Mouse (Mus musculus) neural tube, embryonic 14.5 days (tissue): ENCODE results near the gene Pcyox1. TPM values are rescaled to one million over a fixed set of nuclear protein-coding genes. Genes with fewer than 3 reads are reported as not detected.
A peak's percentile ranks its signal among the peaks of the same experiment; 100 is the strongest.

Experiments used
- ATAC-seq: fragments of 200-750 bp; cut with Nextera tagmentation; 2 replicates; pipeline ENCODE4 v1.8.0; 2017; ENCODE audit warnings: low read depth, mild to moderate bottlenecking, moderate TSS enrichment, moderate library complexity
- H3K27ac ChIP-seq: fragments of 300-500 bp; sonication (generic); 2 replicates; pipeline ENCODE4 v1.5.1; 2014; ENCODE audit warnings: low read depth, mild to moderate bottlenecking, control low read depth, low read length, moderate library complexity, mixed read lengths
- H3K27me3 ChIP-seq: fragments of 300-500 bp; sonication (generic); 2 replicates; pipeline ENCODE4 v1.6.1; 2014; ENCODE audit warnings: low read length; ENCODE audit not compliant: control insufficient read depth, insufficient read depth
- H3K36me3 ChIP-seq: fragments of 300-500 bp; sonication (generic); 2 replicates; pipeline ENCODE4 v1.6.1; 2014; ENCODE audit warnings: low read length, mixed read lengths; ENCODE audit not compliant: control insufficient read depth, insufficient read depth
- H3K4me1 ChIP-seq: fragments of 300-500 bp; sonication (generic); 2 replicates; pipeline ENCODE4 v1.6.1; 2014; ENCODE audit warnings: low read length; ENCODE audit not compliant: control insufficient read depth, insufficient read depth
- H3K4me2 ChIP-seq: fragments of 300-500 bp; sonication (generic); 2 replicates; pipeline ENCODE4 v1.6.1; 2014; ENCODE audit warnings: mild to moderate bottlenecking, low read depth, low read length, control low read depth
- H3K4me3 ChIP-seq: fragments of 300-500 bp; sonication (generic); 2 replicates; pipeline ENCODE4 v1.5.1; 2014; ENCODE audit warnings: low read depth, low read length, control low read depth, mixed read lengths
- H3K9ac ChIP-seq: fragments of 300-500 bp; sonication (generic); replicated peaks from 2 replicates; pipeline ENCODE4 v1.6.1; 2014; ENCODE audit warnings: low read depth, mild to moderate bottlenecking, control low read depth, low read length, mixed read lengths
- H3K9me3 ChIP-seq: fragments of 300-500 bp; sonication (generic); 2 replicates; pipeline ENCODE4 v1.6.1; 2016; ENCODE audit warnings: low read length; ENCODE audit not compliant: control insufficient read depth
- WGBS: fragments of 180-500 bp; shearing (Covaris S2); extraction: QIAGEN DNeasy Blood & Tissue Kit; methylation state at CpG from one replicate; pipeline ENCODE4 v1.1.7; 2014; 5-methylcytosine and 5-hydroxymethylcytosine counted together
- polyA plus RNA-seq: library from polyadenylated mRNA; unstranded; fragments of >200 nt; fragmentation: Nextera tagmentation; extraction: Ambion mirVana; gene quantifications from 2 replicates; pipeline ENCODE4 v1.2.1, GENCODE M21; 2014

Pcyox1 gene
- polyA plus RNA-seq, 1 experiment from 2014 or later, result 100 TPM

- ATAC-seq, result no peak
Observed at GRCm38 (mm10) chr6:86366125-86366852, 30.7 kb downstream of the Pcyox1 start.

GRCm38 (mm10) chr6:86365371-86366124 lies 31.4 kb downstream of the Pcyox1 start, which contains the start of gene Fam136a:
Gene Fam136a, plus strand, starts transcription at chr6:86365646.
- Histone ChIP-seq H3K27me3 (no peaks in the 10 kb centered on the region), H3K36me3 (no peaks in the 10 kb centered on the region), H3K4me1 (peaks cover 6% of the 10 kb centered on the region), H3K27ac (peak within 1 kb of the TSS; percentile 78), H3K4me3 (peak within 1 kb of the TSS; percentile 64), H3K9ac (peak within 1 kb of the TSS; percentile 78), H3K4me2 (peak within 1 kb of the TSS; percentile 96), H3K9me3 (no peaks in the 10 kb centered on the region)
- ATAC-seq, result peak; percentile 95
- under 1% methylated on average over 76 of the region's 76 CpGs for WGBS

More at GRCm38 (mm10) chr6:86366125-86366852, 30.7 kb downstream of the Pcyox1 start:
- Histone ChIP-seq H3K27me3 (no peaks in the 10 kb centered on the region), H3K9me3 (no peaks in the 10 kb centered on the region), H3K27ac (peak overlapping the region; percentile 78), H3K4me1 (peaks cover 6% of the 10 kb centered on the region), H3K36me3 (no peaks in the 10 kb centered on the region), H3K4me2 (peak overlapping the region; percentile 96), H3K9ac (peak overlapping the region; percentile 78), H3K4me3 (peak overlapping the region; percentile 64)
- WGBS, result 41% methylated on average over 25 of the region's 25 CpGs

GRCm38 (mm10) chr6:86364442-86365141 lies 32.4 kb downstream of the Pcyox1 start:
- 3% methylated on average over 17 of the region's 17 CpGs for WGBS
- no peaks in the 10 kb centered on the region for H3K36me3 ChIP-seq
- ATAC-seq, result peak; percentile 47
- peaks cover 6% of the 10 kb centered on the region for H3K4me1 ChIP-seq
- H3K9me3 ChIP-seq, result no peaks in the 10 kb centered on the region
- H3K4me3 ChIP-seq, result peak overlapping the region; percentile 64
- H3K27ac ChIP-seq, result peak overlapping the region; percentile 83
- peak overlapping the region; percentile 53 for H3K9ac ChIP-seq
- H3K4me2 ChIP-seq, result peak overlapping the region; percentile 96
- H3K27me3 ChIP-seq, result no peaks in the 10 kb centered on the region

- 89% methylated on average over 7 of the region's 7 CpGs for whole genome bisulfite sequencing
- H3K9me3 ChIP-seq, result no peaks in the 10 kb centered on the region
- peaks cover 2% of the 10 kb centered on the region for H3K4me1 ChIP-seq
- ATAC-seq, result no peak
- H3K36me3 ChIP-seq, result no peaks in the 10 kb centered on the region
- H3K4me3 ChIP-seq, result no peak overlapping the region
- no peak overlapping the region for H3K4me2 ChIP-seq
- H3K27ac ChIP-seq, result no peak overlapping the region
- no peaks in the 10 kb centered on the region for H3K27me3 ChIP-seq
- no peak overlapping the region for H3K9ac ChIP-seq
Observed at GRCm38 (mm10) chr6:86361373-86361772, 35.6 kb downstream of the Pcyox1 start.

- H3K9ac ChIP-seq, result no peak overlapping the region
- H3K27me3 ChIP-seq, result no peaks in the 10 kb centered on the region
- no peak for ATAC-seq
- H3K36me3 ChIP-seq, result no peaks in the 10 kb centered on the region
- no peaks in the 10 kb centered on the region for H3K9me3 ChIP-seq
- no peaks in the 10 kb centered on the region; the same call in 1 of the 2 replicates for H3K4me1 ChIP-seq
- H3K27ac ChIP-seq, result no peak overlapping the region
- WGBS, result 72% methylated on average over 7 of the region's 7 CpGs
- no peak overlapping the region for H3K4me3 ChIP-seq
- no peak overlapping the region for H3K4me2 ChIP-seq
Observed at GRCm38 (mm10) chr6:86360691-86361090, 36.3 kb downstream of the Pcyox1 start.

- no peak overlapping the region for H3K27ac ChIP-seq
- no peaks in the 10 kb centered on the region for H3K27me3 ChIP-seq
- no peak overlapping the region for H3K9ac ChIP-seq
- no peak overlapping the region for H3K4me2 ChIP-seq
- H3K4me1 ChIP-seq, result no peaks in the 10 kb centered on the region
- H3K36me3 ChIP-seq, result no peaks in the 10 kb centered on the region
- H3K4me3 ChIP-seq, result no peak overlapping the region
- H3K9me3 ChIP-seq, result no peaks in the 10 kb centered on the region
- ATAC-seq, result no peak
- WGBS, result 81% methylated on average over 9 of the region's 9 CpGs
Observed at GRCm38 (mm10) chr6:86356956-86357355, 40.0 kb downstream of the Pcyox1 start.

GRCm38 (mm10) chr6:86354948-86355347 lies 42.0 kb downstream of the Pcyox1 start:
- Histone ChIP-seq H3K27me3 (no peaks in the 10 kb centered on the region), H3K4me3 (no peak overlapping the region), H3K4me1 (no peaks in the 10 kb centered on the region), H3K9ac (no peak overlapping the region), H3K4me2 (no peak overlapping the region), H3K9me3 (no peaks in the 10 kb centered on the region), H3K36me3 (no peaks in the 10 kb centered on the region), H3K27ac (no peak overlapping the region)
- ATAC-seq, result no peak
- whole genome bisulfite sequencing, result 72% methylated on average over 3 of the region's 3 CpGs

GRCm38 (mm10) chr6:86349257-86349656 lies 47.7 kb downstream of the Pcyox1 start:
- Histone ChIP-seq H3K9me3 (no peaks in the 10 kb centered on the region), H3K4me3 (no peak overlapping the region), H3K27ac (no peak overlapping the region), H3K4me1 (no peaks in the 10 kb centered on the region), H3K36me3 (no peaks in the 10 kb centered on the region), H3K4me2 (no peak overlapping the region), H3K9ac (no peak overlapping the region), H3K27me3 (no peaks in the 10 kb centered on the region)
- no peak for ATAC-seq
- 73% methylated on average over 7 of the region's 7 CpGs for WGBS
